Mouse (Mus musculus): ENCODE results near the gene Gm5129. TPM values are rescaled to one million over a fixed set of nuclear protein-coding genes. Genes with fewer than 3 reads are reported as not detected.

The Gm5129 gene
- total and polyA plus RNA-seq, 2 experiments from 2014 or later: not detected

GRCm38 (mm10) chr5:29741093-29741492, 5.4 kb upstream of the Gm5129 start:
- H3K9ac ChIP-seq: no peak overlapping the region
- H3K4me1 ChIP-seq (ENCODE audit: insufficient read depth): 0 out of 2 replicates have a peak, but pooled peaks cover 14% of the 10 kb centered on the region
- DNase-seq (no peak), ATAC-seq (no peak)
- H3K4me2 ChIP-seq (ENCODE audit: low read depth): no peak overlapping the region
- peaks cover 4% of the 10 kb centered on the region; the same call in 1 of the 2 replicates for H3K36me3 ChIP-seq (ENCODE audit: insufficient read depth)
- no peak overlapping the region for H3K27ac ChIP-seq (ENCODE audit: low read depth, low read length)
- 80% methylated on average over 4 of the region's 4 CpGs for WGBS
- H3K9me3 ChIP-seq (ENCODE audit: low read length): no peaks in the 10 kb centered on the region
- H3K27me3 ChIP-seq (ENCODE audit: insufficient read depth, low read length): no peaks in the 10 kb centered on the region
- H3K4me3 ChIP-seq (ENCODE audit: low read depth, low read length): no peak overlapping the region
- no peak for TF ChIP-seq CTCF (IDR thresholded peaks at IDR 0.05; ENCODE audit: low read depth)

GRCm38 (mm10) chr5:29740651-29741050, 4.9 kb upstream of the Gm5129 start:
- DNase-seq: no peak
- Histone ChIP-seq H3K4me3 (ENCODE audit: low read depth, low read length) (no peak overlapping the region), H3K27me3 (ENCODE audit: insufficient read depth, low read length) (no peaks in the 10 kb centered on the region), H3K4me2 (ENCODE audit: low read depth) (no peak overlapping the region), H3K36me3 (ENCODE audit: insufficient read depth) (peaks cover 4% of the 10 kb centered on the region; the same call in 1 of the 2 replicates), H3K9ac (no peak overlapping the region), H3K4me1 (ENCODE audit: insufficient read depth) (0 out of 2 replicates have a peak, but pooled peaks cover 14% of the 10 kb centered on the region), H3K9me3 (ENCODE audit: low read length) (no peaks in the 10 kb centered on the region), H3K27ac (ENCODE audit: low read depth, low read length) (no peak overlapping the region)
- TF ChIP-seq CTCF (IDR thresholded peaks at IDR 0.05; ENCODE audit: low read depth): no peak
- no peak for ATAC-seq
- whole genome bisulfite sequencing: 75% methylated on average over 1 of the region's 1 CpGs

GRCm38 (mm10) chr5:29738076-29738475, 2.3 kb upstream of the Gm5129 start:
- Histone ChIP-seq H3K4me1 (ENCODE audit: insufficient read depth) (0 out of 2 replicates have a peak, but pooled peaks cover 14% of the 10 kb centered on the region), H3K9me3 (ENCODE audit: low read length) (no peaks in the 10 kb centered on the region), H3K27me3 (ENCODE audit: insufficient read depth, low read length) (no peaks in the 10 kb centered on the region), H3K9ac (no peak overlapping the region), H3K27ac (ENCODE audit: low read depth, low read length) (no peak overlapping the region), H3K4me2 (ENCODE audit: low read depth) (no peak overlapping the region), H3K36me3 (ENCODE audit: insufficient read depth) (peaks cover 4% of the 10 kb centered on the region; the same call in 1 of the 2 replicates), H3K4me3 (ENCODE audit: low read depth, low read length) (no peak overlapping the region)
- DNase-seq (no peak), ATAC-seq (no peak)
- WGBS: 85% methylated on average over 4 of the region's 4 CpGs
- no peak for TF ChIP-seq CTCF (IDR thresholded peaks at IDR 0.05; ENCODE audit: low read depth)

GRCm38 (mm10) chr5:29737471-29737870, 1.7 kb upstream of the Gm5129 start:
- 89% methylated on average over 5 of the region's 5 CpGs for WGBS
- peak overlapping the region; percentile 57 for H3K4me2 ChIP-seq (ENCODE audit: low read depth)
- no peak for ATAC-seq

GRCm38 (mm10) chr5:29736942-29737341, 1.2 kb upstream of the Gm5129 start:
- TF ChIP-seq CTCF (IDR thresholded peaks at IDR 0.05; ENCODE audit: low read depth): no peak

More at GRCm38 (mm10) chr5:29737471-29737870, 1.7 kb upstream of the Gm5129 start:
- no peaks in the 10 kb centered on the region for H3K27me3 ChIP-seq (ENCODE audit: insufficient read depth, low read length)
- TF ChIP-seq CTCF (IDR thresholded peaks at IDR 0.05; ENCODE audit: low read depth): no peak
- H3K36me3 ChIP-seq (ENCODE audit: insufficient read depth): peaks cover 4% of the 10 kb centered on the region; the same call in 1 of the 2 replicates
- H3K9ac ChIP-seq: no peak overlapping the region
- H3K27ac ChIP-seq (ENCODE audit: low read depth, low read length): no peak overlapping the region
- 0 out of 2 replicates have a peak, but pooled peaks cover 14% of the 10 kb centered on the region for H3K4me1 ChIP-seq (ENCODE audit: insufficient read depth)
- no peak for DNase-seq
- no peaks in the 10 kb centered on the region for H3K9me3 ChIP-seq (ENCODE audit: low read length)
- no peak overlapping the region for H3K4me3 ChIP-seq (ENCODE audit: low read depth, low read length)

GRCm38 (mm10) chr5:29736073-29736900, 551 bp upstream of the Gm5129 start:
- Histone ChIP-seq H3K9ac (peak overlapping the region; percentile 82), H3K4me3 (ENCODE audit: low read depth, low read length) (peak overlapping the region; percentile 66), H3K27me3 (ENCODE audit: insufficient read depth, low read length) (no peaks in the 10 kb centered on the region), H3K4me2 (ENCODE audit: low read depth) (peak overlapping the region; percentile 57), H3K9me3 (ENCODE audit: low read length) (no peaks in the 10 kb centered on the region), H3K36me3 (ENCODE audit: insufficient read depth) (no peaks in the 10 kb centered on the region), H3K4me1 (ENCODE audit: insufficient read depth) (0 out of 2 replicates have a peak, but pooled peaks cover 14% of the 10 kb centered on the region), H3K27ac (ENCODE audit: low read depth, low read length) (peak overlapping the region; percentile 95)
- no peak for TF ChIP-seq CTCF (IDR thresholded peaks at IDR 0.05; ENCODE audit: low read depth)
- WGBS: 2% methylated on average over 48 of the region's 48 CpGs
- ATAC-seq: peak; percentile 53
- peak; percentile 54 for DNase-seq

More at GRCm38 (mm10) chr5:29736942-29737341, 1.2 kb upstream of the Gm5129 start:
- H3K4me2 ChIP-seq (ENCODE audit: low read depth): peak overlapping the region; percentile 57
- H3K9ac ChIP-seq: peak overlapping the region; percentile 82; the same call in 1 of the 2 replicates
- ATAC-seq (no peak), DNase-seq (no peak)
- H3K27ac ChIP-seq (ENCODE audit: low read depth, low read length): no peak overlapping the region
- 0 out of 2 replicates have a peak, but pooled peaks cover under 1% of the 10 kb centered on the region for H3K36me3 ChIP-seq (ENCODE audit: insufficient read depth)
- peak overlapping the region; percentile 66 for H3K4me3 ChIP-seq (ENCODE audit: low read depth, low read length)
- H3K4me1 ChIP-seq (ENCODE audit: insufficient read depth): 0 out of 2 replicates have a peak, but pooled peaks cover 14% of the 10 kb centered on the region
- no peaks in the 10 kb centered on the region for H3K9me3 ChIP-seq (ENCODE audit: low read length)
- WGBS: 67% methylated on average over 9 of the region's 9 CpGs
- H3K27me3 ChIP-seq (ENCODE audit: insufficient read depth, low read length): no peaks in the 10 kb centered on the region
